Mouse (Mus musculus): ENCODE data around the gene Wdpcp.
A peak's percentile ranks its signal among the peaks of the same experiment; 100 is the strongest.

Wdpcp gene

DNA sequence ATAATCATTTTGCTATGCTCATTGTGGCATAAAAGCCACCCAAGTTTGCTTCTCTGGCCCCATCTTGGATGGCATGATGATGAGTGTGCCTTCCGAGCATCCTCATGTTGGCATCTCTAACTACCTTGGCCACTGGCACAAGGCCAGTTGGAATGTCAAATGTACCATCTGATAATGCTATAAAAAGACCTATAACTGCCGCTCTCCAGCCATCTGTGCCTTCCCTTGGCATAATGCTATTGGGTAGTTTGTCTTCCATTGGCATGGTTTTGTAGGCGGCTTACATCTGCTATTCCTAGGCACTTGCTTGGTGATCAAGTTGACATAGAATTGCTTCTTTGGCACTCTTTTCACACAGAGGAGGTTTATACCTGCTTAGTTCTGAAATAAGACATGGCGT, 191.2 kb downstream of the Wdpcp start:
- no peak for DNase-seq

DNA sequence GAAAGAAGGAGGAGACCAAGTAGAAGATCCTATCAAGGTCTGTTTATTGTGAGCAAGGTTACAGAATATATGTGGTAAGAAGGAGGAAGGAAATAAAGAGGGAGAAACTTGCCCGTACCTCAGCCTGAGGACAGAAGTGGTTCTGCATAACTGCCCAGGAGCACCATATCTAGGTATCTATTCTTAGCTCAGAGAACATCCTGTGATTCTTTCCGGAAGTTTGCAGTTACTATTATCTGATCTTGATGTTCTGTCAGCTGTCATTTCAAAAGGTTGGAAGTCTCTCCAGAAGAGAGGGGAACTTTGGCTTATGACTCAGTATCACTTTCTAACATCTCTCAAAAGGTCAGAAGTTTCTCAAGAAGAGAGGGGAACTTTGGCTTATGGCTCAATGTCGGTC, 216.8 kb downstream of the Wdpcp start:
- no peak for DNase-seq

DNA sequence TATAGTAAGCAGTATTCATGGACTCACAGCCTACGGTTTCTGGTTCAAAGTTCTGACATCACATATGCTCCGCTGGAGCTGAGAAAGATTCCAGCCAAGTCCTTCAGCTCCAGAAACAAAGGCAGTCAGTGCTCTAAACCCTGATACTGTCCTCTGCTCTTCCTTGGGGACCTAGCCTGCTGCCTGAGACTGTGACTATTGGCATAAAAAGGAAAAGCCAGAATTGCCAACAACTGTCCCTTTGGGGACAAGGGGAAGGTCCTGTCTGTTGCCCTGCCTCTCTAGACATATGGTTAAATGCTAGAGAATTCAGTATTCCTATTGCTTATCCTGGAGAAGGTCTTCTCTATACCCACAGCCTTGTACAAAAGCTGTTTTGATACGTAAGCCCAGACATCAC, 252.9 kb downstream of the Wdpcp start:
- no peak for DNase-seq

DNA sequence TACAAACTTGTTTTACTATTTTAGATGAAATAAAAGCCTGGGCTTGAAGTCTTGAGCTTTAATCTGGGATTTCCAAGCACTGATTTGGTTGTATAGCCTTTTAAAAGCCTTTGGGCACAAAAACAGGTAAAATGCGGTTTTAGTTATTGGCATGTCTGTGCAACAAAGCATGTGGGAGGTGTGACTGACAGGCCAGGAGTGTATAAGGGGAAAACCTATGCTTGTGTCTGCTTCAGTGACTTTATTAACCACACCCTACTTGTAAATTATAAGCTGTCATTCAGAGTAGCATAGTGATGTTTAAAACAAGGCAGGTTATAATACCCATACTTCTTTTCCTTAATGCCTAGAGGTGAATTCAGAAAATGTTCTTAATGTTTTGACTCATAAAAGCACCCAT, 254.5 kb downstream of the Wdpcp start:
- no peak for DNase-seq

DNA sequence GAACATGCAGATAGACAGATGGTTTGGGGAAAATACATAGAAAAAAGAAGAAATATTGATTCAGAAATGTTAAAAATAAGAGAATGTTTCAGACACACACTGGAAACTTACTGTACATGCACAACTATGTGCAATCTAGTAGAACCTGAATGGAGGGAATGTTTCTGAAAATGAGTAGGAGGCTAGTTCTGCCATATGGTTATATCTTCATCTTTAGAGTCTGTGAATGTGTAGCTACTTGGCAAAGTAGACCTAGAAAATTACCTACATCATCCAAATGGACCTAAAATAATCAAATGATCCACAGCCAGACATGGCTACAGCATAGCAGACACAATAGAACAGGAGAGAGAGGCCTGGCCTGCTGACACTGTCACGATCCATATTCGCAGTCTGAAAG, 275.0 kb downstream of the Wdpcp start:
- no peak for DNase-seq

DNA sequence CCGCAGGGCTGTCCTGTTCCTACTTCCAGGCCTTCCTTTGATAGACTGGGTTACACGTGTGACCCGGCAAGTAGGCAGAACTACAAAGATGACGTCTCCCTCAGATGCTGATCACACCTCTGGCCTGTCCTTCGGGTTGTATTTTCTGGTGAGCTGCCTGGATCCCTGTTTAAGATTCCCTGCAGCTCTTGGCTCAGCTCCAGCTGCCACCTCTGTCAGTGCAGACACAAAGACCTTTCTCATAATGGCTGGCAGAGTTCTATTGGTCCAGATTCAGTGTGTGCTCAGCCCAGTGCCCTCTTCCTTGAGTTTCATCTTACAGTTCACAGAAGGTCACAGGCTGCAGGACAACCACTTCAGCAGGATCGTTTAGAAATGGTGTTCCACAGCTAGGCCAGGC, 292.0 kb downstream of the Wdpcp start:
- peak in 1 of 2 experiments; percentile 4 for DNase-seq

DNA sequence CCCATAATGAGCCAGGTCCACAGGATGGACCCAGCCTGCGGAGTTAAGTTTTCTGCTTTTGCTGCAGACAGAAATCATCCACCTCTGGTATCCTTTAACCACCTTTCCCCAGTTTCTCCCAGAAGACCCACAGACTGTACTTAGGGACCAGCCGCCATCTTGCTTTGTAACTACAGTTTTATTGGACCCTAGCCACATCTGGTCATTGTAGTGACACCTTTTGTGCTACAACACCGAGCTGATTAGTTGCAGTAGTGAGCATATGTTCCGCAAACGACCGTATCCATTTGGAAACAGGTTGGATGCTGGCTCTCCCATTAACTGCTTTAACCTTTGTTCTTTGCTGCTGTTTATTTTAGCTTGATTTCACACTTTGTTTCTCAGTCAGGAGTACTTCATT, 292.5 kb downstream of the Wdpcp start:
- DNase-seq, result no peak

DNA sequence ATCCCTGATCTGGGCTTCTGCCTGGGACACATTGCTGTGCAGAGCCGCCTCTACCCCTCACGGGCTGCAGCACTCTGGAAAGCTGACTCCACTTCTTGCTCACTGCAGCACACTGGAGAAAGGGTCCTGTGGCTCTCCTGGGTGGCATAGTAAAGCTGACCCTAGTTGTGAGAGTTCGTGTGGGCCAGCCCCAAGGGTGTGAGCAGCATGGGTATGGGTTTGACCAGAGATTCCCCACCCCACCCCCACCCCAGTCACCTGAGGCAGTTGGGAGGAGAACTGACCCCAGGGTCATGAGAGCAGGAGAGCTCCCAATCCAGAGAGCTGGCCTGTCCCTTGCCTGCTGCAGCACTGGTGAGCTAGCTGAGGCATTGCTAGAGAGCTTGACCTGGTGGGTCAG, 296.6 kb downstream of the Wdpcp start:
- no peak for DNase-seq

DNA sequence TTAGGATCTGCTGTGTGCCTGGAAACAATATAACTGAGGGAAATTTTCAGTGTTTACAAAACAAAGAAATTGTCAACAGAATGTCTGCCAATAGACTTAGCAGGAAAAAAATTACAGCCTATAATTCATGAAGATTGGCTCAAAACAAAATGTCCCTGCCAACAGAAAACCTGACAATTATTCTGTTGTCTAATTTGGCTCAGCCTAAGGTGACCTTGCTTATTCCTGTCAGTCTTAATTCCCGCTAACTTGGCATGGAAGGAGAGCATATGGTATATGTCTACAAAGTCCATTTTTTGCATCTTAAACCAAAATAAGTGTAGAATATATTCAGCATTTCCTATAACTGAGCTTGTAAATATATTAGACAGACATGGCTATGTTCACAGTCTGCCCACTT, 298.8 kb downstream of the Wdpcp start:
- no peak for DNase-seq

DNA sequence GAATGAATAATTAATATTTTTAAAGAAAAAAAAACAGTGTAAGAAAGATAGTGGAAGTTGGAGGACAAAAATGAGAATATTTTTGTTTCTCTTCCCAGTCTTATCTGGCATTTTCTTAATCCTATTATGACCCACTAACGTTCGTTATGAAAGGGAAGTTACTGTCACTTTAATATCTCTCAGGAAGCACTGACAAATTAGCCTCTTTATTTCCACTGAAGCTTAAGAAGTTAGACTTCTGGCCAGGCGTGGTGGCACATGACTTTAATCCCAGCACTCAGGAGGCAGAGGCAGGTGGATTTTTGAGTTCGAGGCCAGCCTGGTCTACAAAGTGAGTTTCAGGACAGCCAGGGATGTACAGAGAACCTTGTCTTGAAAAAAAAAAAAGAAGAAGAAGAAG, 299.7 kb downstream of the Wdpcp start:
- no peak for DNase-seq

DNA sequence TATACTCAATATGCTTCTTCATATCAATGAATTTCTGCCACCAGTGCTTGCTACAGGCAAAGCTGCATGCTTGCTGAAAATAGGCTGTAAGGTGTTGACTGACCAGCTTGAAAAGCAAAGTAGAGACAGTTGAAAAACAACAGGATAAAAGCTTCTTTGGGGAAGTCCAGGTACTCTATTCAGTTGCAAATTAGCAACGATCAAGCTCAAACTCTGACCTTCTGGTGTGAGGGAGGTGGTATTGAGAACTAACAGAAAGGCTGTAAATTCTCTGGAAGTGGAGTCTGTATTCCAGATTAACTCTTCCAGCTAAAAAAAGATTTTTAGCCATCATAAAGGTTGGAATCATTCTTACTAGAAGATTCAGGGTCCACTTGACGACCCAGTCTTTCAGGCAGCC, 303.0 kb downstream of the Wdpcp start:
- DNase-seq, result no peak

DNA sequence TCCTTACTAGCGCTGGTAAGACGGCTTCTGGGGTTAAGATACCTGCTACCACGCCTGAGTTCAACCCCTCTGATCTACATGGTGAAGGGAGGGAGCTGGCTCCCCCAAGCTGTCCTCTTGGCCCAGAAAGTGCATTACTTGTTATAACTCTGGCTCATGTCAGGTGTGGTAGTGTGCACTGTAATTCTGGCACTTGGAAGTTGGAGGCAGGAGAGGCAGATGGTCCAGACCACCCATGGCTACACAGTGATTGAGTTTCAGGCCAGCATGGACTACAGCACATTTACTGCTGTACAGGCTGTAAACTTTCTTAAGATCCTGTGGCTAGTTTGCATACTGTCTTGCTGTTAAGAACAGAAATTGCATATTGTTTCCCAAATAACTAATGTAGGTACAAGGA, 322.7 kb downstream of the Wdpcp start:
- no peak for DNase-seq

DNA sequence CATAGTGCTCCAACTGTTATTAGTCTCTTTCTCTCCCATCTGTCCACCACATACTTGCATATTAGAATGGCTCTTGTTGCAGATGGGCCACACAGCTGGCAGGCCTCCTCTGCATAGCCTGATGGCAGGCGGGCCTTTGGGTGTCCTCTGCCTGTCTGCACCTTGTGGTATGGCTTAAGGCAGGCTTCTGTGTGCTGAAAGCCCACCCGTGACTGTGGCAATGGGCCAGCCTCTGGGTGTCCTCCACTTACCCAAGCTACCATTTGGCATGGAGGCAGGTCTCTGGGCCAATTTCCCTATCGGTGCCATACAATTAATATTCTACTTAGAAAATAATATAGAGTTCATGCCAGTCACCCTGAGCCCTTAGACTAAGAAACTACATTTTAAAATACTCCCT, 350.5 kb downstream of the Wdpcp start:
- DNase-seq, result no peak
